Mouse (Mus musculus) cerebellum, adult 9-11 months (tissue): ENCODE data around the gene Palm3.

ENCODE experiments used
- DNase-seq: peaks from one replicate; pipeline ENCODE4 v3.0.0; 2022

Gene Palm3

DNA sequence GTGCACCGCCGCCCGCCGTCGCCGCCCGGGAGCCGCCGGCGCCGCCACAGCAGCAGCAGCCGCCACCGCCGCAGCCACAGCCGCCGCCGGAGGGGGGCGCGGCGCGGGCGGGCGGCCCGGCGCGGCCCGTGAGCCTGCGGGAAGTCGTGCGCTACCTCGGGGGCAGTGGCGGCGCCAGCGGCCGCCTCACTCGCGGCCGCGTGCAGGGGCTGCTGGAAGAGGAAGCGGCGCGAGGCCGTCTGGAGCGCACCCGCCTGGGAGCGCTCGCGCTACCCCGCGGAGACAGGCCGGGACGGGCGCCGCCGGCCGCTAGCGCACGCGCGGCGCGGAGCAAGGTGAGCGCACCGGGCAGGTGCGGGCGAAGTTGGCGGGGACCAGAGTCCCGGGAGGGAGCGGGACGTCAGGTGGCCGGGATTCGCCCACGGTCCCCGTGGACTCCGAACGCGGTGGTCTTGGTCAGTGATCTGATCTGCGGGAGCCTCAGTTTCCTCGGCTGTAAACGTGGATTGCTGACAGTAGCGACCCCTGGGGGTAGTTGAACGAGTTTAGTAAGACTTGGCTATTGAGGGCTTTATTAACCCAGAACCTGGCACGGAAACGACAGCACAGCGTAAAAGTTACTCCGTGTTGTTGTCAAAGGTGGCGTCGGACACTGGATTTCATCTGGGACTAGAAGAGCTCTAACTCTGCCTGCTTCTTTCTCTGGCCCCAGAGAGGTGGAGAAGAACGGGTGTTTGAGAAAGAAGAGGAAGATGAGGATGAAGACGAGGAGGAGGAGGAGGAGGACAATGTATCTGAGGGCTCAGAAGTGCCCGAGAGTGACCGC, 22.8 kb upstream of the Palm3 start:
- peak; percentile 69 for DNase-seq

GRCm38 (mm10) chr8:83999057-83999705, 22.1 kb upstream of the Palm3 start:
- peak; percentile 61 for DNase-seq

DNA sequence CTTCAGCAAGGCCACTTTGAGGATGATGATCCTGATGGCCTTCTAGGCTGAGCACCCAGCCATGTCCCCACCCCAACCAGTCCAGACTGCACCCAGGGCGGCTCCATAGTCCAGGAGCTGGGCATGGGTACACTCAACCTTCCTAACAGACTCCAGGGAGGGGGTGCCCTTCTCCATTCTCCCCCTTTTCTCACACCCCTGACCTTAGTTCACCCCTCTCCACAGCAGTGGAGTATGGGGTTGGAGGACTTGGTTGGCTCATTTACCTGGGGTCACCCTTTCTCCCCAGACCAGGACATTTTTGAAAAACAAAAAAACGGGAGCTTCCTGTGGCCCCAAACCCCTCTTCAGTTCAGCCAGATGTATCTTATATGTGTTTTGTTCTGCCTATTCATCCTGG, 21.4 kb upstream of the Palm3 start:
- peak; percentile 50 for DNase-seq

DNA sequence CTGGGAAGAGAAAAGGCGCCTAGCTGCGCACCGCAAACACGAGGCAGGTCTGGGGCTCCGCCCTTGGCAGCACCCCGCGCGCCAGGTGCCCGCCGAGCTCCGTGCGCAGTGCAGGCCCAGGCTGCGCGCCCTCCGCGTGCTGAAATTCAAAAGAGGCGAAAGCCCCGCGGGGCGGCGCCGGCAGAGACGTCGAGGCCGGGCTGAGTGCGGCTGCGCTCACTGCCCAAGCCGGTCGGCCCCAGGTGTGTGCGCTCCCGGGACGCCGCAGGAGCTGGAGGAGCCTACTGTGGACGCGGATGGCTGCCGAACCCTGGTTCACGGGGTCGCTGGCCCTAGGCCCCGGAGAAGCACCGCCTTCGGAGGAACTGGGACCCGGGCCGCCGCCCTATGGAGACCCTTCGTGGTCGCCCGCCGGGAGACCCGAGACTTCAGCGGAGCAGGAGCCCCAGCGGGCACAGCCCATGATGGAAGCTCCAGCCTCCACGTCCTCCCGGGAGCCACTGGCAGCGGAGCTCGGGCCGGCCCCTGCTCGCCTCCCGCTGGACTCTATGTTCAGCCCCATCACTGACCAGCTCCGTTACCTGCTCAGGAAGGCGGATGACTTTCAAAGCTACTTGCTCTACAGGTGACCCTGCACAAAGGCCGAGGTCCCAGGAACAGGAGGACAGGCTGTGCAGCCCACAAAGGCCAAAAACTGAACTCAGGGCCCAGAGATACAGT, 19.8 kb upstream of the Palm3 start, which contains the start of gene 1700067K01Rik:
1700067K01Rik (plus strand) TSS at position 222 of the 720 bp plus-strand sequence.
- DNase-seq, result peak; percentile 44

DNA sequence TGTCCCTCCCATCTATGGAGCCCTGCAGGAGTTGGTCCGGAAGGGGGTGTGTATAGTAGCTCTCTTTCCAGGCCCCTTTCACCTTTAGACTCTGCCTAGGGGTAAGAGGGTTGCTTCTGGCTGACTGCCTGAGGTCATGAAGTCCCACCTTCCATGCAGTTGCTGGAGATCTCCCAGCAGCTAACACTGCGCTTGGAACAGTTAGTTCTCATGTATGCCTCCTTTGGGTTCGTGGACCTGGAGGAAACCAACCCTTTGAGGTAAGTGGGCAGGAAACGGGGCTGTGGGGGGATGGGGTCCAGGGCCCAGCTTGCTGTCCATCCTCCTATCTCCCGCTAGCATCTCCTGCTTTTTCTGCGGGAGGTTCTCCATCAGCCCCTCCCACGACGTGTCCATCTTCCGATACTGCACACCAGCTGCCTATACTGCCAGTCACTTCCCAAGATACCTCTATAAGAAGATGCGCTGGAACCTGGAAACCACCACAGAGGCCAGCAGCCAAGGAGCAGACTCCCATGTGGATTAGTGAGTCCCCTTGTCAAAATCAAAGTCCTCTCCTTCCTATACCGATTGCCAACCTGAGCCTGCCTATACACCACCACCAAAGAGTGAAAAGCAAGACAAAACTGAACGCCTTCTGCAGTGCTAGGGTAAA, 18.2 kb upstream of the Palm3 start:
- peak; percentile 54 for DNase-seq

GRCm38 (mm10) chr8:84003612-84004246, 17.5 kb upstream of the Palm3 start:
- DNase-seq, result peak; percentile 34

GRCm38 (mm10) chr8:84004533-84005201, 16.6 kb upstream of the Palm3 start:
- DNase-seq, result peak; percentile 95

DNA sequence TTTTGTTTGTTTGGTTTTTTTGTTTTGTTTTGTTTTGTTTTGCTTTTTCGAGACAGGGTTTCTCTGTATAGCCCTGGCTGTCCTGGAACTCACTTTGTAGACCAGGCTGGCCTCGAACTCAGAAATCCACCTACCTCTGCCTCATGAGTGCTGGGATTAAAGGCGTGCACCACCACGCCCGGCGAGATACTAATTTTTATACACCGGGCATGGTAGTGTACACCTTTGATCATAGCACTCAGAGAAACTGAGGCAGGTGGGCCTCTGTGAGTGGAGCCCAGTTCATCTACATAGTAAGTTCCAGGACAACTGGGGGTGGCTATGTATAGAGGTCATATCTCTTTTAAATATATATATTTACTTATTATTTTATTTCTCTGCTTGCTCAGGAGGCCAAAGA, 15.8 kb upstream of the Palm3 start:
- DNase-seq, result peak; percentile 48

- no peak for DNase-seq
Observed at GRCm38 (mm10) chr8:84008362-84008761, 12.9 kb upstream of the Palm3 start.

GRCm38 (mm10) chr8:84009876-84010275, 11.4 kb upstream of the Palm3 start:
- peak; percentile 78 for DNase-seq

- peak; percentile 59 for DNase-seq
Observed at GRCm38 (mm10) chr8:84010625-84011611, 10.4 kb upstream of the Palm3 start.

GRCm38 (mm10) chr8:84011705-84012498, 9.4 kb upstream of the Palm3 start, which contains the start of gene 2210011C24Rik:
2210011C24Rik (minus strand) TSS chr8:84012171.
- peak; percentile 34 for DNase-seq

GRCm38 (mm10) chr8:84012499-84013165, 8.6 kb upstream of the Palm3 start:
- peak; percentile 26 for DNase-seq

DNA sequence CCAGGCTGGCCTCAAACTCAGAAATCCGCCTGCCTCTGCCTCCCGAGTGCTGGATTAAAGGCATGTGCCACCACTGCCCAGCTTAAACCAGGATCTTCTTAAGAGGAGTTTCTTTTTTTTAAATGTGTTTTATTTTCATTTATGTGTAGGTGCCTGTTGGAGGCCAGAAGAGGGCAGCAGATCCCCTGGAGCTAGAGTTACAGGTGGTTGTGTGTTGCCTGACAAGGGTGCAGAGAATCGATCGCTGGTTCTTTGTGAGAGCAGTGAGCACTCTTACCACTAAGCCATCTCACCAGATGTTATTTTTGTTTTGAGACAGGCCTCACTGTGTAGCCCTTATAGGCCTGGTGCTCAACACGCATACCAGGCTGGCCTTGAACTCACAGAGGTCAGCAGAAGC, 5.4 kb upstream of the Palm3 start:
- DNase-seq, result no peak

GRCm38 (mm10) chr8:84019738-84020137, 1.5 kb upstream of the Palm3 start:
- no peak for DNase-seq

- DNase-seq, result no peak
Observed at GRCm38 (mm10) chr8:84021569-84021968, 298 bp downstream of the Palm3 start.

DNA sequence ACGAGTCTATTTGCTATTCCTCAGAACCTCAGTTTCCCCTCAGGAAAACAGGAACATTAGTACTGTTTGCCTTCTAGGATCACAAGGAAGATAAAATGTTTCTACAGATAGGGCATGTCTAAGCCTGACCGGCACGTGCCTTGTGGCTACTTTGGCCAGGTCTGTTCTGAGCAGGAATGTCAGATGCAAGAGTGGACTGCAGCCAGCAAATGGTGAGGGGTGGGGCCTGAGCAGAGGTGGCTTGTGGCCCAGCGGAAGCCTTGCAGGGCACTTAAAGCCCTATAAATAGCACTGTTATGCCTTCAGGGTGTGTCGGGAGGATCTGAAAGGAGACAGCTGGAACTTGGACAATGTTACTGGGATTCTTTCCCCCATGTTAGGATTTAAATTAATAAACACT, 1.8 kb downstream of the Palm3 start:
- no peak for DNase-seq

- DNase-seq, result no peak
Observed at GRCm38 (mm10) chr8:84023631-84024030, 2.4 kb downstream of the Palm3 start.

DNA sequence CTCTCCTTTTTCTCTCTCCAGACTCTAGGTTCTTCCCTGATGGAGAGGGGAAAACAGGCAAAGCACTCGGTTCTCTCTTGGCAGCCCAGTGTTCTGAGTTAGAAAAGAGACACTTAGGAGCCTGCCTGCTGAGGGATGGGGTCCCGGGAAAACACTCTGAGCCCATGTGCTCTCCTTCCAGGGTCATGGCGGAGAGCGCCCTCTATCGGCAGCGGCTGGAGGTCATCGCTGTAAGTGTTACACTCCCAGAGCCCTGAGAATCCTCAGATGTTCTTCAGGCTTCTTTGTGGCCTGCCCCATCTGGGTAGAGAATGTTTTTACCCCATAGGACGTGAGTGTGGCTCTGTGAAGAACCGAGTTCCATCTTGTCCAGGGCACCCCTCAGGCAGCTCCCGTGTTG, 2.9 kb downstream of the Palm3 start:
- no peak for DNase-seq
